Mouse (Mus musculus) forebrain, embryonic 12.5 days (tissue): ENCODE measurements around the gene Ctrc. TPM values are rescaled to one million over a fixed set of nuclear protein-coding genes. Genes with fewer than 3 reads are reported as not detected.
A peak's percentile ranks its signal among the peaks of the same experiment; 100 is the strongest.

Source experiments
- ATAC-seq: fragments of 200-750 bp; cut with Nextera tagmentation; 2 replicates; pipeline ENCODE4 v1.8.0; 2017; ENCODE audit warnings: moderate TSS enrichment; ENCODE audit not compliant: low FRiP score
- H3K27ac ChIP-seq: fragments of 300-500 bp; sonication (generic); 2 replicates; pipeline ENCODE4 v1.5.1; 2016; ENCODE audit warnings: mild to moderate bottlenecking
- H3K27me3 ChIP-seq: fragments of 300-500 bp; sonication (generic); 2 replicates; pipeline ENCODE4 v1.6.1; 2016; ENCODE audit warnings: mild to moderate bottlenecking
- H3K36me3 ChIP-seq: fragments of 300-500 bp; sonication (generic); replicated peaks from 2 replicates; pipeline ENCODE4 v1.6.1; 2016; ENCODE audit warnings: mild to moderate bottlenecking
- H3K4me1 ChIP-seq: fragments of 300-500 bp; sonication (generic); 2 replicates; pipeline ENCODE4 v1.6.1; 2016
- H3K4me2 ChIP-seq: fragments of 300-500 bp; sonication (generic); 2 replicates; pipeline ENCODE4 v1.6.1; 2016; ENCODE audit warnings: mild to moderate bottlenecking, moderate library complexity
- H3K4me3 ChIP-seq: fragments of 300-500 bp; sonication (generic); replicated peaks from 2 replicates; pipeline ENCODE4 v1.5.1; 2016; ENCODE audit warnings: mild to moderate bottlenecking
- H3K9ac ChIP-seq: fragments of 300-500 bp; sonication (generic); 2 replicates; pipeline ENCODE4 v1.6.1; 2016; ENCODE audit warnings: mild to moderate bottlenecking
- H3K9me3 ChIP-seq: fragments of 300-500 bp; sonication (generic); 2 replicates; pipeline ENCODE4 v1.6.1; 2016
- WGBS: fragments of 180-500 bp; shearing (Covaris S2); methylation state at CpG from one replicate; pipeline ENCODE4 v1.1.7; 2016; 5-methylcytosine and 5-hydroxymethylcytosine counted together
- polyA plus RNA-seq: library from polyadenylated mRNA; unstranded; fragments of >200 nt; fragmentation: Nextera tagmentation; extraction: Ambion mirVana; gene quantifications from 2 replicates; pipeline ENCODE4 v1.2.1, GENCODE M21; 2016

The Ctrc gene
- polyA plus RNA-seq, 1 experiment from 2014 or later, result not detected

DNA sequence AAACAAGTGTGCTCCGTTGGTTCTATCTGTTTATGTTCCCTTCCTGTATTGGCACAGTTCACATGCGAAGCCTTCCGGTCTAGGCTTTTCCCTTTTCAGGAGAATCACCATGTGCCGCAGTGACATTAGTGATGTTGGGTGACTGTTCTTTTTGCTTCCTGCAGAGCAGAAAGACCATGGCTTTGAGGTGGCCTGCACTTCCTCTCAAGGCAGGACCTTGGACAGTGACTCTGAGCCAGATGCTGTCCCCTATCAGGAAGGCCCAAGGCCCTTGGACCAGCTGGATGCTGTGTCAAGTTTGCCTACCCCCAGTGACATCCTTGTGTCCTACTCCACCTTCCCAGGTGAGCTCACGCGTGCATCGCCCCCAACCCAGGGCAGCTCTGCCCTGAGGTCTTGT lies 34.8 kb downstream of the Ctrc start:
- no peak overlapping the region for H3K27ac ChIP-seq
- 98% methylated on average over 7 of the region's 7 CpGs for WGBS
- H3K9ac ChIP-seq, result no peak overlapping the region
- H3K4me1 ChIP-seq, result peaks cover 4% of the 10 kb centered on the region; the same call in 1 of the 2 replicates
- no peaks in the 10 kb centered on the region for H3K27me3 ChIP-seq
- H3K36me3 ChIP-seq, result peaks cover 87% of the 10 kb centered on the region
- ATAC-seq, result no peak
- H3K4me2 ChIP-seq, result no peak overlapping the region
- H3K9me3 ChIP-seq, result no peaks in the 10 kb centered on the region
- H3K4me3 ChIP-seq, result no peak overlapping the region

DNA sequence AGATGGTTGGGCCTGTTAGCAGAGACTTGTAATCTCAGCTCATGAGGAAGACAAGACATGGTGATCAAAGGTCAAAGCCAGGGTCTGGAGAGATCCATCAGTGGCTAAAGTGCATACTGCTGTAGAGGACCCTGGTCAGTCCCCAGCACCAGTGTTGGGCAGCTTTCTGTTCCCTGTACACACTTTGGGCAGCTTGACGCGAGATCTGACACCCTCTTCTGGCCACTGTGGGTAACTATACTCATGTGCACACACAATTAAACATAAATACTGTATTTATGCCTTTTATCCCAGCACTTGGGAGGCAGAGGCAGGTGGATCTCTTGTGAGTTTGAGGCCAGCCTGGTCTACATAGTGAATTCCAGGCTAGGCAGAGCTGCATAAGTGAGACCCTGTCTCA lies 35.2 kb downstream of the Ctrc start:
- Histone ChIP-seq H3K4me1 (peaks cover under 1% of the 10 kb centered on the region; the same call in 1 of the 2 replicates), H3K27me3 (no peaks in the 10 kb centered on the region), H3K9me3 (no peaks in the 10 kb centered on the region), H3K36me3 (peaks cover 91% of the 10 kb centered on the region), H3K27ac (no peak overlapping the region), H3K4me2 (no peak overlapping the region), H3K9ac (no peak overlapping the region), H3K4me3 (no peak overlapping the region)
- ATAC-seq, result no peak
- WGBS, result 94% methylated on average over 2 of the region's 2 CpGs

DNA sequence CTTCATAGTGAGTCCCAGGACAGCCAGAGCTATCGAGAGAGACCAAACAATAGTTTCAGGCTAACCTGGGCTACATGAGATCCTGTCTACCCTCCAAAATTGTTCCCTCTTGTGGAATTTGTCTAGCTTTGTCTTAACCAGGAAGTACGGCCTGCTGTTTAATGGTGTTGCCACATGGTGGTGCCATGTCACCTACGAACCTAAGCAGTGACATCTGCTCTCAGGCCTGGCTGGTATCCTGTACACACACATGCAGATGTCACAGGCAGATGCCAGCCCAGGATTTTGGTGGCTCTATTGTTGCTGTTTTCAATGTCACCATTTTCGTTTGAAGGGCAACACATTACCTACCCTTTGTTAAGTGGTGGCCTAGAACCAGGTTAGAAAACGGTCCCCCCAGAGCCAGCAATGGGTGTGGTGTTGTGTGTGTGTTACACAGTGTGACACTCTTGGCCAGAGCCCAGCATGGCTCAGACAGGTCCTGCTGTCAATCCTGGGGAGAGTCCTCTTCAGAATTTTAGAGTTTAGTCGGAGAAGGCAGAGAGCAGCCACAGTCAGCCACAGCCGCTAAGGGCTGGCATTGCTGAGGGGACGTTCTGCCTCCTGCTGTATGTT lies 36.2 kb downstream of the Ctrc start:
- ATAC-seq, result no peak
- H3K36me3 ChIP-seq, result peaks cover 91% of the 10 kb centered on the region
- H3K27me3 ChIP-seq, result no peaks in the 10 kb centered on the region
- H3K9me3 ChIP-seq, result no peaks in the 10 kb centered on the region
- no peak overlapping the region for H3K9ac ChIP-seq
- H3K4me1 ChIP-seq, result no peaks in the 10 kb centered on the region
- no peak overlapping the region for H3K4me3 ChIP-seq
- no peak overlapping the region for H3K4me2 ChIP-seq
- no peak overlapping the region for H3K27ac ChIP-seq
- WGBS, result 79% methylated on average over 8 of the region's 8 CpGs

DNA sequence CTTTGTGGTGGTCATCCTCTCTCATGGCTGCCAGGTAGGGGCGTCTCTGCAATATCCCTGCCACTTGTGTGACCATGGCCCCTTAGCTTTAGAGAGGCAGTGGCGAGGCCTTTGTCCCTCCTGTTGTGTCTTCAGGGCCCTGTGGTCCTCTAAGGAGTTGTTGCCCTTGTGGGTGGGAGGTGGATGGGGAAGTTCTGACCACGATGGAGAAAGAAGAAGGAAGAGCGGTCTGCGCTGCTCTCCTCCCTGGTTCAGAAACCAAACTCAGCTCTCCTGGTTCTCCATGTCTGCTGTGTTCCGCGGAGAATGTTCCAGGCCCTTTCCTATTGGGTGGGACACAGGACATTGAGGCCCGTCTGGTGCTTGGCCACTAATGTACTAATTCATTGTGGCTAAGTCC lies 40.3 kb downstream of the Ctrc start:
- no peak for ATAC-seq
- no peak overlapping the region for H3K4me3 ChIP-seq
- peaks cover 74% of the 10 kb centered on the region for H3K36me3 ChIP-seq
- H3K27ac ChIP-seq, result no peak overlapping the region
- no peak overlapping the region for H3K9ac ChIP-seq
- H3K4me2 ChIP-seq, result no peak overlapping the region
- H3K9me3 ChIP-seq, result no peaks in the 10 kb centered on the region
- WGBS, result 97% methylated on average over 8 of the region's 8 CpGs
- H3K27me3 ChIP-seq, result no peaks in the 10 kb centered on the region
- H3K4me1 ChIP-seq, result no peaks in the 10 kb centered on the region

DNA sequence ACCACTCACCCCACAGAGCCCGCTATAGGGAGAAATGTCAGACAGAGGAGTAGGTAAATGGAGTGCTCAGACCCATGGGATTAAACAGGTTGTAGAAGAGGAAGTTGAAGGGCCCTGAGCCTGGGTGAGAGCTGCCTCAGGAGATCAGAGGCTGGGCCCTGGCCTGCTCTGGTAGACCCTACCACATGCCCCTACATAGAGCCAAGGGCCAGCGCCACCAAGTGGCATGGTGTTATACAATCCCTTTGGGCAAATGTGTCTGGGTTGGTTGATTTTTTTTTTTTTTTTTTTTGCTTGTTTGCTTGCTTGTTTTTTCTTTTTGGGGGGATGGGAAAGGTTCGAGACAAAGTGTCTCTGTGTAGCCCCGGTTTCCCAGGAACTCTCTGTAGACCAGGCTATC lies 42.1 kb downstream of the Ctrc start:
- Histone ChIP-seq H3K4me2 (no peak overlapping the region), H3K27ac (no peak overlapping the region), H3K4me1 (no peaks in the 10 kb centered on the region), H3K9ac (no peak overlapping the region), H3K36me3 (peaks cover 60% of the 10 kb centered on the region), H3K4me3 (no peak overlapping the region), H3K27me3 (no peaks in the 10 kb centered on the region), H3K9me3 (no peaks in the 10 kb centered on the region)
- 91% methylated on average over 4 of the region's 4 CpGs for WGBS
- ATAC-seq, result no peak

DNA sequence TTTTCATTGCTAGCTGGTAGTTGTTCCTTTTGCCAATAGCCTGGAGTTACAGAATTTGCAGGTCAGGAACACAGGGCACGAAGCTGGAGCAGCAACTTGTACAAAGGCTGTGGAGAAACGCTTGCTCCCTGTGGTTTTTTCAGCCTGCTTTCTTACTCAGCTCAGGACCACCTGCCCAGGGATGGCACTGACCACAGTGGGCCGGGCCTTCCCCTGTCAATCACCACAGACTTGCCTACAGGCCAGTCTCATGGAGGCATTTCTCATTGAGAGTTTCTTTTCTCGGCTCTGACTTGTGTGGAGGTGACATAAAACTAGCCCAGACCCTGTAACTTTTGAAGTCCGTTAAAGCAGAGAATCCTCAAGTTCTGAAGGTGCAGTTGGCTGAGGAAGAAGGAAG lies 48.6 kb downstream of the Ctrc start:
- WGBS, result 94% methylated on average over 5 of the region's 5 CpGs

DNA sequence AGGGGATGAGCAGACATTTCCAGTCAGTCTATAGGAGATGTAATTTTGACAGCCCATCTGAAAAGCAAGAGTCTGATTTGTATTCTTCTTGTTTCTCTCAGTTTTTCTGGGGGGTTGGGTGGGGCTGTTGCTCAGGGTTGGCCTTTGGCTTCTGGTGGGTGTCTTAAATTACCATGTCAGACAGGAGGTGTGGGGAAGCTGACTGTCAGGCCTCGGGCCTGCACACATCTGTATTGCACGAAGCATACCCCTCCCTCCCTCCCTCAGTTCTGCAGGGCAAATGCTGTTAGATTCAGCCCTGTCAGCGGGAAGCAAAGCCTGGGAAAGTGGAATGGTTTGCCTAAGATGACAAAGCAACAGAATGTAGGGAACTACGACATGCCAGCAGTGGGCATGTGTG lies 49.2 kb downstream of the Ctrc start:
- H3K4me3 ChIP-seq, result no peak overlapping the region
- H3K27me3 ChIP-seq, result no peaks in the 10 kb centered on the region
- H3K27ac ChIP-seq, result no peak overlapping the region
- H3K9ac ChIP-seq, result no peak overlapping the region
- peaks cover 23% of the 10 kb centered on the region for H3K36me3 ChIP-seq
- H3K9me3 ChIP-seq, result no peaks in the 10 kb centered on the region
- 88% methylated on average over 4 of the region's 4 CpGs for WGBS
- no peak for ATAC-seq
- H3K4me1 ChIP-seq, result peaks cover 22% of the 10 kb centered on the region
- H3K4me2 ChIP-seq, result no peak overlapping the region

More for the DNA sequence above, 48.6 kb downstream of the Ctrc start:
- ATAC-seq, result no peak
- Histone ChIP-seq H3K9me3 (no peaks in the 10 kb centered on the region), H3K4me3 (no peak overlapping the region), H3K4me2 (no peak overlapping the region), H3K27me3 (no peaks in the 10 kb centered on the region), H3K9ac (no peak overlapping the region), H3K27ac (no peak overlapping the region), H3K36me3 (peaks cover 23% of the 10 kb centered on the region), H3K4me1 (peaks cover 22% of the 10 kb centered on the region)

DNA sequence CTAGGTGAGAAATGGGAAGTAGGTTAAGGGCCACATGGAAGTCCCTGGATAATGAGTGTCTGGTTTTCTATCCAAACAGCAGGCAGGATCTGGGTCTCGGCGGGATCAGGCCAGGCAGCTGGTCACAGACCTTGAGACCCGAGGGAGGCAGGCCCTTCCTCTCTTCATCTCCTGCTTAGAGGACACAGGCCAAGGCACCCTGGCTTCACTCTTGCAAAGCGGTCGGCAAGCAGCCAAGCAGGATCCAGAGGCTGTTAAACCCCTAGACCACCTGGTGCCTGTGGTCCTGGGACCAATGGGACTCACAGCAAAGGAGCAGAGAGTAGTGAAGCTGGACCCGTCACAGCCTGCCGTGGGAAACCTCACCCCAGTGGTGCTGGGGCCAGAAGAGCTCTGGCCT lies 49.8 kb downstream of the Ctrc start:
- H3K4me1 ChIP-seq, result peaks cover 22% of the 10 kb centered on the region
- H3K9ac ChIP-seq, result no peak overlapping the region
- peaks cover 23% of the 10 kb centered on the region for H3K36me3 ChIP-seq
- 93% methylated on average over 7 of the region's 7 CpGs for WGBS
- no peaks in the 10 kb centered on the region for H3K27me3 ChIP-seq
- H3K4me2 ChIP-seq, result no peak overlapping the region
- H3K9me3 ChIP-seq, result no peaks in the 10 kb centered on the region
- H3K27ac ChIP-seq, result no peak overlapping the region
- H3K4me3 ChIP-seq, result no peak overlapping the region
- ATAC-seq, result no peak

DNA sequence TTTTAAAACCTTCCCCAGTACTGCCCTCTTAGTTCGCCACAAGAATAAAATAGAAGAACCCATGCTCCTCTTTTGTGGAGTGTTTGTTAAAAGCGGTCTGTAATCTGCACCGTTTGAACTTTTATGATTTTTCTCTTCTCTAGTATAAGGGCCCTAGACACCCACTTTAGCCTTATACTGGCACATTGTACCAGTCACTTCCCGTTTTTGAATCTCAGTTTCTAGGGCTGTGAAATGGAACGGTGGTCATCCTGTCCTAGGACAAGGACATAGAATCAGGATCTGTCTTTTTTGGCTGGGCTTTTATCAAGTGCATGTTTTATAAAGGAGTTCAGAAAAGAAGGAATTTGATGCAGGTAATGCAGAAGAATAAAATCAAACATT lies 52.0 kb downstream of the Ctrc start:
- Histone ChIP-seq H3K9me3 (no peaks in the 10 kb centered on the region), H3K36me3 (peaks cover 23% of the 10 kb centered on the region), H3K27ac (peak overlapping the region; percentile 92), H3K4me1 (peaks cover 32% of the 10 kb centered on the region), H3K27me3 (no peaks in the 10 kb centered on the region), H3K4me3 (peak overlapping the region; percentile 68), H3K4me2 (peak overlapping the region; percentile 65), H3K9ac (peak overlapping the region; percentile 71)
- 21% methylated on average over 5 of the region's 5 CpGs for WGBS
- no peak for ATAC-seq

DNA sequence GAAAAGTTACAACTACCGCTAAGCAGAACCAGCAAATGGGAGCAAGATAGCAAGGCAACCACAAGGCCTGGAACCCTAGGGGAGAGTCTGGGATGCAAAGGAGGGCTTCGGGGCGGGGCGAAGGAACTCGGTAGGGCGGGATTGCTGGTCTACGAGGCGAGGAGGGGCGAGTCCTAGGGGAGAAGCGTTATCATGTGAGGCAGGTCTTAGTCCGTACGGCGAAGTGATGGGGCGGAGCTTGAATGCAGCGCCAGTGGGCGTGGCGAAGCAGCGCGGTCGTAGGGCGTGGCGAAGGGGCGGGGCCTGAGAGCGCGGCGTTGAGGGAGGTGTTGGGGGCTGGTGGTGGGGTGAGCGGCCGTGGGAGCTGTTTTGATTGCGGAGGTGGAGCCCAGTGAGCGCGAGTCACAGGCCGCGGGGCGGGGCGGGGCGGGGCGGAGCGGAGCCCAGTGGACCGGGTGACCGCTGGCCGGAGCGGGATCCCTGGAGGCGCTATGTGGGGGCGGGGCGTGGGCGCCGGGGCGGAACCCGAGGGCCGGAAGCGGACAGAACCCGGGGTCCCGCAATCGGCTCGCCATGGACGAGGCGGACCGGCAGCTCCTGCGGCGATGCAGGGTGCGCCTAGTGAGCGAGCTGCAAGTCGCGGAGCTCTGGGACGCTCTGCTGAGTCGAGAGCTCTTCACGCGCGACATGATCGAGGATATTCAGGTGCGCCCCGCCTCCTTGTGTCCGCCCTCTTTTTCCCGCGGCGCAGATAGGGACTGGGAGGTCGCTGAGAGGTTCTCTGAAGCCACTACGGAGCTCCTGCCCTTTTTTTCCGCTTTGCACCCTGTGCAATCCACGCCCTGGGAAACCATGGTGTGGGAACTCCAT lies 52.6 kb downstream of the Ctrc start, which contains the start of gene Casp9:
Gene Casp9, plus strand, starts transcription at position 331 of the 870 bp plus-strand sequence.
- peak within 1 kb of the TSS; percentile 92 for H3K27ac ChIP-seq
- peak within 1 kb of the TSS; percentile 68 for H3K4me3 ChIP-seq
- no peaks in the 10 kb centered on the region for H3K27me3 ChIP-seq
- peak within 1 kb of the TSS; percentile 65 for H3K4me2 ChIP-seq
- H3K9me3 ChIP-seq, result no peaks in the 10 kb centered on the region
- H3K36me3 ChIP-seq, result peaks cover 22% of the 10 kb centered on the region
- peaks cover 32% of the 10 kb centered on the region for H3K4me1 ChIP-seq
- peak; percentile 81 for ATAC-seq
- H3K9ac ChIP-seq, result peak within 1 kb of the TSS; percentile 71
- WGBS, result under 1% methylated on average over 67 of the region's 80 CpGs

DNA sequence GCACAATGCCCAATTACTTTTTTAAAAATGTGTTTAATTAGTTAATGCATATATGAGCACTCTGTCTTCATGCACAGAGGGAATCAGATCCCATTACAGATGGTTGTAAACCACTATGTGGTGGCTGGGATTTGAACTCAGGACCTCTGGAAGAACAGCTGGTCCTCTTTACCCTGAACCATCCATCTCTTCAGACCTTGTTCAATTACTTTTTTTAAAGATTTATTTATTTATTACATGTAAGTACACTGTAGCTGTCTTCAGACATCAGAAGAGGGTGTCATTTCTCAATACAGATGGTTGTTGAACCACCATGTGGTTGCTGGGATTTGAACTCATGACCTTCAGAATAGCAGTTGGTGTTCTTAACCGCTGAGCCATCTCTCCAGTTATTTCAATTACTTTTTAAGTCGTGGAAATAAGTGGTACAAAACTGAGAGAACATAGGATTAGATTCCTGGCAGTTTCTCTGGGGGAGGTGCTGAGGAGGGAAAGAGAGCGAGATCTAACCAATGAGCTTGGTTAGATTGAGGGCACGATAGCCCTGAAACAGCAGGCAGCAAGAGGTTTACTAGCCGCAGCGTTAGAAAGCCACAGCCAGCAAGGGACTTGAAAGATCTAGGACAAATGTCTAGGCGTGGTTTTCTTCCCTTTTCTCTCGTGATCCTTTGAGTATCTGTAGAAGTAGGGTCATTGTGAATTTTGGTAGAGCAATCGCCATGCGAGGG lies 53.4 kb downstream of the Ctrc start:
- Histone ChIP-seq H3K4me2 (peak overlapping the region; percentile 65), H3K27me3 (no peaks in the 10 kb centered on the region), H3K27ac (peak overlapping the region; percentile 92), H3K4me3 (peak overlapping the region; percentile 68), H3K36me3 (peaks cover 17% of the 10 kb centered on the region), H3K9ac (peak overlapping the region; percentile 71), H3K4me1 (peaks cover 32% of the 10 kb centered on the region), H3K9me3 (no peaks in the 10 kb centered on the region)
- 12% methylated on average over 10 of the region's 10 CpGs for WGBS
- no peak for ATAC-seq

DNA sequence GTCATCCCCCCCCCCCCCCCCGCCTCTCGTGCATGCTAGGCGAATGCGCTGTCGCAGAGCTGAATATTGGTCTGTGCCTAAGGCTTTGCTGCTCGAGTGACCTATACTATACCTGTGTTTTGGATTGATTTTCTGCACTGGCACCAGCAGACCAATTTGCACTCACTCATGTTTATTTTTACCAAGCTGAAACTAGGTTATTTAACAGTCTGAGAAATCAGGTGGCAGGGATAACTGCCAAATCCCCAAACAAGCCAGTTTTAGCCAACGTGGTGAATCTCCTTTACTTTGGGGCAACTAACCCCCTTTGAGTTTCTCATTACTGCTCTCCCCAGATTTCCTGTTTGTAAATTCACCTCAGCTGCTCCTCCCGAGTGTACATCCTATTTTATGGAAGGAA lies 54.2 kb downstream of the Ctrc start:
- Histone ChIP-seq H3K4me1 (peaks cover 32% of the 10 kb centered on the region), H3K36me3 (peaks cover 16% of the 10 kb centered on the region), H3K4me2 (no peak overlapping the region), H3K4me3 (no peak overlapping the region), H3K27ac (no peak overlapping the region), H3K9ac (no peak overlapping the region), H3K9me3 (no peaks in the 10 kb centered on the region), H3K27me3 (no peaks in the 10 kb centered on the region)
- no peak for ATAC-seq
- WGBS, result 81% methylated on average over 8 of the region's 8 CpGs
